Mouse (Mus musculus) kidney, adult 2 months (tissue): Measurements from ENCODE around the gene Gm17606.
A peak's percentile ranks its signal among the peaks of the same experiment; 100 is the strongest.

Source experiments
- CTCF ChIP-seq: fragments of 200-500 bp; conservative IDR thresholded peaks from 2 replicates; pipeline ENCODE4 v1.5.1; 2011; ENCODE audit warnings: low read depth, mild to moderate bottlenecking, control low read depth, low read length, moderate library complexity, mixed read lengths; ENCODE audit not compliant: insufficient read depth, insufficient read length
- POLR2A ChIP-seq: fragments of 200-500 bp; IDR thresholded peaks from one replicate; pipeline ENCODE4 v1.6.1; 2011; ENCODE audit warnings: low read depth, low read length, control low read depth

- TF ChIP-seq CTCF (peak; percentile 88), POLR2A (no peak)
Measured at GRCm38 (mm10) chr14:54636954-54637353, 3.8 kb upstream of the Gm17606 start.
